Mouse (Mus musculus) layer of hippocampus, adult 8-10 months (tissue): Measurements from ENCODE around the gene Cd300ld5. TPM values are rescaled to one million over a fixed set of nuclear protein-coding genes. Genes with fewer than 3 reads are reported as not detected.
"Not testable (repeated sequence)": the region's sequence is repeated elsewhere in the genome, so short reads cannot be mapped to it uniquely, and the experiment has no call there.

ENCODE experiments used
- DNase-seq, 2 experiments: peaks; one replicate each; pipeline ENCODE4 v3.0.0; 2022; ENCODE audit warnings: low spot score in 2 of 2
- total RNA-seq, 4 experiments: library from RNA; stranded (reverse); gene quantifications; 2 replicates each; pipeline ENCODE4 v1.2.4; 2022

Gene Cd300ld5
- total RNA-seq, 4 experiments from 2014 or later, result 0.45 to 4.0 TPM; not detected in 2

DNA sequence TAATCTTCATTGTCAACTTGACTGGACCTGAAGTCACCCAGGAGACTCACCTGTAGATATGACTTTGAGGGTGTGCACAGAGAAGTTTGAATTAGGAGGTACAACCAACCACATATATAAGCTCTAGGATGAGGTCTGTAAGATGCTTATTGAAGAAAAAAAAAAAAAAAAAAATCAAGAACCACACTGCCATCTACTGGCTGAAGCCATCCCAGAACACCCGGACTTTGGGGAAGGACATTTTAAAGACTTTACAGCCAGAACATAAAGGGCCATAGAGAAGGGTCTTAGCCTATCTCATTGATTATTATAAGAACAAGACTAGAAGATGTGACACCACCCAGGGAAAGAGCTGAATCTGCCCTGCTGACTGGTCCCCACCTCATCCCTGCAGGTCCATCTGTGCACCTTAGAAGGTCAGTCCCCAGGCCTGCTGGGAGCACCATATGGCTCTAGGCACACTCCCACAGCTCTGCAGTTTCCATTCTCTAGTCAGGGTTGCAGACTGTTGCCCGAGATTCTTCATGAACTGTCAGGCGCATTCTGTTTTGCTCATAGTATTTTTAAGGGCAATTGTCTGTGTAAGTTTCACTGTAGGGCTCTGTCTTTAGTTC is 11.8 kb upstream of the Cd300ld5 start:
- DNase-seq, result no peak

- DNase-seq, result no peak
These were observed 10.7 kb upstream of the Cd300ld5 start, which contains the start of gene Cd300ld3 for GRCm38 (mm10) chr11:115048259-115048658. Cd300ld3 (minus strand) TSS chr11:115048409.

- DNase-seq, result not testable (repeated sequence)
These were observed 10.7 kb downstream of the Cd300ld5 start, which contains the start of gene Cd300ld4 for GRCm38 (mm10) chr11:115026912-115027311. Cd300ld4 (minus strand) TSS chr11:115027012.

DNA sequence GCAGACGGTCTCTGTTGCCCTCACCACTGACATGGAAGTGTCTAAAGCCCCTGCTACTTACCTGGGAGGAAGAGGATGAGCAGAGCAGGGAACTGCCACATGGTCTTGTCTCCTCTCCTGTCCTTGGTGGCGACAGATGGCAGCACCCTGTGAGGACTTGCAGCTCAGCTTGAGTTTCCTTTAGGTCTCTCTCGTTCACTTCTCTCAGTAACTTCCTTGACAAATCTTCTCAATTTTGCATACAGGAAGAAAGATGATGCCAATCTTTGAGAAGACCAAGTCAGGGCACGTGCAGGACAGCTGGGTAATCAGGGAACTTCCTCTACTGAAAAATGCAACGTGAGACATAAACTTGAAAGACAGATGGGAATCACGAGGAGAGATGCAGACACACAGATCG is 21.5 kb downstream of the Cd300ld5 start, which contains the start of gene Cd300ld2:
Gene Cd300ld2, minus strand, starts transcription at position 101 of the 400 bp plus-strand sequence.
- DNase-seq, result not testable (repeated sequence)

DNA sequence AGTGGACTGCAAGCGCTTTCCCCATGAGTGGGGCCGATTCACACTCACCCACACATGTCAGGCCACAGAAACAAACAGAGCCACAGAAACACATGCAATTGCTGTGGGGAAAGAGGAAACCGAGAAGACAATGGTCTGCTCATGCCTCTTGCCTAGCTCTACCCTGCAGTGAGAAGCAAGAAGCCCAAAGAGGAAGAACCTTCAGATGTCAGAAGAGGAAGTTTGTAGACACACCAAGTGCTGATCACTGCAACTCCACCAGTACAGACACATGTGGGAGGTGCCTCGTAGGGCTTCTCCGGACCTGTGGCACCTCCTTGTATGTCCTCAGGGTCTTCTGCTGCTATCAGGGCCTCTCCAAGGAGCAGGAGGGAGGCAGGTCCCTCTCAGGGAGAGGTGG is 33.5 kb downstream of the Cd300ld5 start:
- DNase-seq, result no peak

DNA sequence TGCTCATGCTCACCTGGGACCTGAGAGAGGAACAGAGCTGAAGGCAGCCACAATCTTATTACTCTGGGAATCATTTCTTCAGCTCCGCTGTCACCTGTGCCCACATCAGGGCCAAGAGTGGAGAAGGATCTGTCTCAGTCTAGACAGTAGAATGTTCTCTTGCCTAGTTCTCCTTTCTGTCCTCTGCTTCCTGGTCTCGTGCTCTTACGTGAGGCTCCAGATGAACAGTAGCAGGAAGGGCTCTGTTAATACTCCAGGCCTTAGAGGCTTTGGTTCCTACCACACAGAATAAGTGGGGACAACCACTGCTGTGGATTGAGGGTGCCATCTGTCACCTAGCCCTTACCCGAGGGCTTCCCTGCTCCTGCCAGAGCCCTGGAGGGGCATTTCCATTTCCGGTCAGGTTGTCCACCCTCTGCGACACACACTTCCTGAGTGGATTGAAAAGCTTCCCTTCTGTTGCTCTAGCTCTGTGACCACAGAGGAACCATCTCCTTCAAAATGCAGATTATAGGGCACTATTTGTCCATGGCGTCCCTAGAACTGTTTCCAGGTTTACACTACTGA is 36.0 kb downstream of the Cd300ld5 start, which contains the start of gene Cd300c2:
Gene Cd300c2, minus strand, starts transcription at position 407 of the 567 bp plus-strand sequence.
- no peak for DNase-seq

DNA sequence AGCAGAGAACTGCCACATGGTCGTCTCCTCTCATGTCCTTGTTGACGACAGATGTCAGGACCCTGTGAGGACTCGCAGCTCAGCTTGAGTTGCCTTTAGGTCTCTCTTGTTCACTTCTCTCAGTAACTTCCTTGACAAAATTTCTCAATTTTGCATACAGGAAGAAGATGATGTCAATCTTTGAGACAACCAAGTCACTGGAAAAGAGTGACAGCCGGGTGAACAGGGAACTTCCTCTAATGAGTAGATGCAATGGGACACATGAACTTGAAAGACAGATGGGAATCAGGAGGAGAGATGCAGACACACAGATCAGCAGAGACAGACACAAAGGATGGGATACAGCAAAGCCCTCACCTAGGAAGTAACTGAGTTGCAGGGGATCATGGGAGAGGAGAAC is 47.8 kb downstream of the Cd300ld5 start, which contains the start of gene Cd300ld:
Gene Cd300ld, minus strand, starts transcription at position 130 of the 400 bp plus-strand sequence.
- no peak for DNase-seq

DNA sequence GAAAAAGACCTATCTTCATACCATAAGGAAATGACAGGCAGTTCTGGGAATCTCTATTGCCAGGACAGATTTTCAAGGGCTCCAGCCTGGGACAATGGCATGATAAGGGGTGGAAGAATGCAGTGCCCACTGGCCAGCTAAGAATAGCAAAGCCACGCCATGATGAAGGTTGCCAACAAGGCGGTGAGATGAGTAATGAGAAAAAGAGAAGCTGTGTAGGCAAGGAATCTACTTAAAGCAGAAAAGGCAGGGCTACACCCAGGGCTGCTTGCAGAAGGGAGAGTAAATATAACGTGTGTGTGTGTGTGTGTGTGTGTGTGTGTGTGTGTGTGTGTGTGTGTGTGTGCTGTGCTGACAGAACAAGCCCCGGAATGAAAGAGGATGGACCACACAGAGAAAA is 55.7 kb downstream of the Cd300ld5 start:
- no peak for DNase-seq

Other genes starting within 250 kb of the Cd300ld5 start
- gene Btbd17, start 241.8 kb downstream of the Cd300ld5 start, total RNA-seq, result 10 to 100 TPM; 15.3 to 19.6 (median 17.4) TPM
- gene Gpr142, start 238.8 kb downstream of the Cd300ld5 start, total RNA-seq, result not detected
- gene Gprc5c, start 186.6 kb downstream of the Cd300ld5 start, total RNA-seq, result 1 to 10 TPM; 4.3 to 7.2 (median 4.8) TPM
- gene Cd300a, start 147.7 kb downstream of the Cd300ld5 start, total RNA-seq, result 1 to 10 TPM in 2 of 4 experiments, under 1 TPM in 2; 0.39 to 1.3 (median 0.80) TPM
- under 1 TPM in 2 of 4 experiments, not detected in 2; 0.25 to 0.48 TPM for gene Cd300lb, start 103.4 kb downstream of the Cd300ld5 start, total RNA-seq
- not detected for gene Cd300c, start 68.6 kb downstream of the Cd300ld5 start, total RNA-seq
- gene Cd300ld, start 47.8 kb downstream of the Cd300ld5 start, total RNA-seq, result under 1 TPM in 2 of 4 experiments, not detected in 2; 0.20 to 0.45 TPM
- 10 to 100 TPM in 2 of 4 experiments, 1 to 10 TPM in 2; 3.8 to 26.2 (median 12.4) TPM for gene Cd300c2, start 35.9 kb downstream of the Cd300ld5 start, total RNA-seq
- not detected for gene Cd300ld2, start 21.6 kb downstream of the Cd300ld5 start, total RNA-seq
- 1 to 10 TPM in 3 of 4 experiments, under 1 TPM in 1; 0.69 to 3.5 (median 1.8) TPM for gene Cd300ld4, start 10.8 kb downstream of the Cd300ld5 start, total RNA-seq
- gene Cd300ld3, start 10.6 kb upstream of the Cd300ld5 start, total RNA-seq, result 1 to 10 TPM in 2 of 4 experiments, under 1 TPM in 1, not detected in 1; 0.45 to 3.7 (median 3.6) TPM
- under 1 TPM in 3 of 4 experiments, not detected in 1; 0.14 to 0.20 (median 0.18) TPM for gene Cd300e, start 24.4 kb upstream of the Cd300ld5 start, total RNA-seq
- gene Rab37, start 53.7 kb upstream of the Cd300ld5 start, total RNA-seq, result 1 to 10 TPM; 2.8 to 4.0 (median 3.9) TPM
- 1 to 10 TPM in 3 of 4 experiments, under 1 TPM in 1; 0.62 to 4.3 (median 1.7) TPM for gene Cd300lf, start 96.2 kb upstream of the Cd300ld5 start, total RNA-seq
- gene Slc9a3r1, start 125.6 kb upstream of the Cd300ld5 start, total RNA-seq, result 10 to 100 TPM; 68.3 to 84.2 (median 77.1) TPM
- gene Tmem104, start 149.7 kb upstream of the Cd300ld5 start, total RNA-seq, result 10 to 100 TPM; 12.5 to 19.8 (median 16.1) TPM
- 10 to 100 TPM; 20.4 to 25.2 (median 22.5) TPM for gene Nat9, start 150.1 kb upstream of the Cd300ld5 start, total RNA-seq
- 10 to 100 TPM; 42.3 to 48.8 (median 44.6) TPM for gene Grin2c, start 229.5 kb upstream of the Cd300ld5 start, total RNA-seq
- 10 to 100 TPM; 22.8 to 25.5 (median 24.6) TPM for gene Fdxr, start 239.3 kb upstream of the Cd300ld5 start, total RNA-seq